Mouse (Mus musculus) testis, postnatal 10 days (tissue): ENCODE data around the gene Ccdc190.
A peak's percentile ranks its signal among the peaks of the same experiment; 100 is the strongest.

ENCODE experiments used
- DNase-seq: peaks from one replicate; pipeline ENCODE4 v3.0.0; 2021; ENCODE audit warnings: low spot score

Gene Ccdc190

DNA sequence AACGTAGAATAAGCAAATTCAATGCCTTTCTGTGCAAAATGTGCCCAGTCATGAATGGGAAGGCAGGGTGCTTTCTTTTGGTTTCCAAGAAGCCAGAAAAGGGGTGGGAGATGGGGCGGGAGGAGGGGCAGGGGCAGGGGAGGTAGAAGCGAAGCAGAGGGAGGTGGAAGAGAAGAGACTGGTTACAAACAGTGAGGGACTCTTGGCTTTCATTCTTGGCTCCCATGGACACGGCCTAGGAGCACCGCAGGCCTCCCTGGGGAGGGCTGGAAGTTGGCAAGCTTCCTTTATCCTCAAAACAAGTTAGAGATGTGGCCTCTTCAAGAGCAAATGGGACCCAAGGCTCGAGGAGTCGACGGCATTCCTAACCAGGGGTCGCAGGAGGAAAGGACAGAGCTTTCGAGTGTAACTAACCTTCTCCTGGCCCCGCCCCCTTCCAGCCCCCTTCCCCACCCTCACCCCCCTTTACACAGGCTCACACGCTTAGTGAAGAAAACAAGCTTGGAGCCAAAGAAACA lies at the start of gene Ccdc190:
Gene Ccdc190 (plus strand): TSS at position 195 of the 518 bp plus-strand sequence.
- peak; percentile 59 for DNase-seq

DNA sequence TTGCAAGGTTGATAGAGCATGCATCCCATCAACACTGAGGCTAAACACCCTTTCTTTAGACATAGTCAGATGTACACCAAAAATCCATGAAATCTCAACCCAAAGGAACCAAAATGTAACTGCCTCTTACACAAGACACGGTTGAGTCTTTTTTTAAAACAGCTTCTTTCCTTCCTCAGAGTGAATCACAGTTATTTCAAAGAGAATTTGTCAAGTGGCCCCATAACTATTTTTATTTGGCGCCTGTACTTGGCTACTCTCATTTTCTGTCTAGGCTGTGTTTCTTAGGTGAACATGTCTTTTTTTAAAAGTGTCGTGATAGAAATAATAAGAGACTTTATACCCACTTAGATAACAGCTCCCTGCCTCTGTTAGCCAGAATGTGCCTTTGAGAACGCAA lies 49.4 kb upstream of the Ccdc190 start:
- no peak for DNase-seq

DNA sequence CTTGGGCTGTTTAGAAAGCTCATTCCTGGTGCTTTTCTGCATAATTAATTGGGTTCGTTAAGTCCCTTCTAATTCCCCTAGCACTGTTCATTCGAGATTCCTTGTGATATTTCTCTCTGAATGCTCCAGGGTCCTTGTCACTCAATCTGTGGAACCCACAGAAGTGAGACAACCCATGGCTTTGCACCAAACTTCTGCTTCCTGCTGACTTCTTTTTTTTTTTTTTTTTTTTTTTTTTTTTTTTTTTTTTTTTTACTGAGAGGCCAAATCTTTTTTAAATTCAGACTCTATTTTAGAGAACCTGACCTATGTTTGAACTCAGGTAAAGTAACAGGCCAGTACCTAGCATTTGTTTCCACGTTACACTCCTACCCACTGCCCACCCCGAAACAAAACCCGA lies 48.3 kb upstream of the Ccdc190 start:
- DNase-seq, result no peak

DNA sequence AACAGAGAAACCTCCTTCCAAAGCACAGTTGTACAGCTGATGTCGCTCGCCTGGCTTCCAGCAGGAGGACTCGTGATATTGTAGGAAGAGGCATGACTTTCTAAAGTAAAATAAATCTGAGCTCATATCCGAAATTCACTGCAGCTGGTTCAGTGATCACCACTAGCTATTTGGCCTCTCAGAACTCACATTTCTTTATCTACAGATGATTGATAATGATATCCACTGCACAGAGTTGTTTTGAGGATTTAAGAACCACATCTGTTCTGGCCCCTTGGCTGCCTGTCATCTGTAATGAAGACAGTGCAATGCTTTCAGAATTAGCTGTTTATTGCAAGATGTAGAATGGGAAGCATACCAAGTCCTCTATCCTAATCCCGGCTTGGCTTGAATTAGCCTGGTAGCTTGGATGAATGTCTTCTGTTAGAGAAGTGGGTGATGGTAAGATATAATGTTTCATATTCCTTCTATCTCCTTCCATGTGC lies 45.3 kb upstream of the Ccdc190 start:
- no peak for DNase-seq

DNA sequence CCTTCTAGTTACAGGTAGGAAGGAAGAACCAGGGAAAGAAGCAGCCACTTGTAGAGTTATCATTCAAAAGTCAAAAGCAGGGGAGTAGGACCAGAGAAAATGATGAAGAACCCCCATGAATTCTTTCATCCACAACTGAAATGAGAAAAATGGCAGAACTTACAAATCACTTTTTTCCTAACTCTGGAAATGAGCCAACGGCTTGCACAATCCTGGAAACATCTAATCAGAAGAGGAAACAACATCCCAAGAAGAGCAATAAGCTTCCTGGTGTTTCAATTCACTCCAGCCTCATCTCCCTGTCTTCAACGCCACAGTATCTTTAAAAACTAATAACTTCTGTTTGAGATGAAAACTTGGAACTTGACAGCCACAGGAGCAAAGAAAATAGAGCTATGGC lies 39.2 kb upstream of the Ccdc190 start:
- no peak for DNase-seq

DNA sequence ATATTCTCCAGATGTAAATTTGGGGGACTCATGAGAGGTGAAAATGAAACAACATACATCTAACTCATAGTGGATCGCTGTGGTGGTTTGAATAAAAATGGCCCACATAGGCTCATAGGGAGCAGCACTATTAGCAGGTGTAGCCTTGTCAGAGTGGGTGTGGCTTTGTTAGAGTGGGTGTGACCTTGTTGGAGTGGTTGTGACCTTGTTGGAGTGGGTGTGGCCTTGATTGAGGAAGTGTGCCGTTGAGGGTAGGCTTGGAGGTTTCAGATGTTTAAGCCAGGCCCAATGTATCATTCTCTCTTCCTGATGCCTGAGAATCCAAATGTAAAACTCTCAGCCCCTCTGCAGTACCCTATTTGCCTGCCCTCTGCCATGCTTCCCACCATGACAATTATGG lies 34.5 kb upstream of the Ccdc190 start:
- DNase-seq, result no peak

DNA sequence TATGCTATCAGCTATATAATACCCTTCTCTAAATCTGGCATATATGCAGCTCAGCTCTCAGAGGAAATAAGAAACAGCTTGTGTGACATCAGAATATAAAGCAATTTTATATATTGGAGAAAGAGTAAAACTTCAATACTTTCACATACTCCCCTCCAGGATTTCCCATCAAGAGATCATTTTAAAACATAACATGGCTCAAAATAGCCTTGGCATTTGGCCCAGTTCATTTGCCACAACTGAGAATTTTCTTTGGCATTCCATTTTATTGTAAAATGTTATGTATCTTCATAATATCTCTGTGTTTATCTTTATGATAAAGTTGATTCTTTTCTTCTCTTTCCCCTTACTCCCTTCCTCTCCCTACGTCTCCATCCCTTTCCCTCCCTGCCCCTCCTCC lies 32.8 kb upstream of the Ccdc190 start:
- no peak for DNase-seq

DNA sequence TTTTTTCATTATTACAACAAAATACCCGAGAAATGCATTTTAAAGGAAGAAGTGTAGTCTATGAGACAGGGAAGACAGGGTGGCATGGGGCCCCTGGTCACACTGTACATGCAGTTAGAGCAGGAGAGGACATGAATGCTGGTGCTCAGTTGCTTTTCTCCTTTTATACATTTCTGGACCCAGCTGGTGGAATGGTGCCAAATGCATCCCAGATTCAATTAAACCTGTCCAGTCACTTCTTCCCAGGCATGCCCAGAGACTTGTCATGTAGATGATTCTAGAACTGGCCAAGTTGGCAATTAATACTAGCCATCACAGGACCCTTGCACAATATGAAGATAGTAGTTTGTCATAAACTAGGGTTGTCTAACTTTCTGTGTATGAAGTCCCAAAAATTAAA lies 30.5 kb upstream of the Ccdc190 start:
- no peak for DNase-seq

DNA sequence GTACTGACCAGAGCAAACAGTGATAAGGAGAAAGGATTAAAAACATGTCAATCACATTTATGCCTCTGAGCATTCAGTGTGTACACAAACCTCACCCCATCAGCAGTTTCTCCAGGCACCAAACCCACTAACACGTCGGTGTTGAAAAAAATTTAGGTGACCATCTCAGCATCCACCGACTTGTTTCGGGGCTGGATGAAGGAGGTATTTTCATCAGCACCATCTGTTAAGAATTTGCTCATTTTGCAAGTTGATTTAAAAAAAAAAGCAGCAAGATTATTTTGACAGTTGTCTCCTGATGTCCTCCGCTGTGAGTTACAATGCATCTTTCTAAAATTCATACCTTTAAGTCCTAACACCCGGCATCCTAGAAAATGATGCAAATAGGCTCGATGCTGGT lies 29.8 kb upstream of the Ccdc190 start:
- DNase-seq, result no peak

DNA sequence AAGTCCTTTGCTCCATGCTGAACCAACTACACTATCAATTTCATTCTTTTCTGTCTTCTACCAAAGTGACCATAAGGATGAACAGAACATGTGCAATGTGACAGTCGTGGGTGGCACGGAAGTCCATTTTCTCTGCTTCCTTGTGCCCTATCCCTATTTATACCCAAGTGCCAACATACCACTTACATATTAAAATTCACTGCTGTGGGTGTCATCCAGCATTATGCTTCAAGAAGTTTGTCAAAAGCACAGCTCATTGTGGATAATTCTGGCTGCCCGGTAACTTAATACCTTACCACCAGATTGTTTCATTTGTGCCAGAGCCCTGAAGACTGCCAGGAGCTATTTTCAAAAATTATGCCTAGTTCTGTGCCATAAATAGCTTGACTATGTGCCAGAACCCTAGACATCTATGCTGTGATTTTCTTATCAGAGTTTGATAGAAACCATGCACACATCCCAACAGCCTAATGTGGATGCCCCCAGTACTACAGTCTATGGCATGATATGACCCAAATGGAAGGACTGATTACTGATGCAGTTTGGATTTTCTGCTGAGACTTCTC lies 27.6 kb upstream of the Ccdc190 start:
- no peak for DNase-seq

DNA sequence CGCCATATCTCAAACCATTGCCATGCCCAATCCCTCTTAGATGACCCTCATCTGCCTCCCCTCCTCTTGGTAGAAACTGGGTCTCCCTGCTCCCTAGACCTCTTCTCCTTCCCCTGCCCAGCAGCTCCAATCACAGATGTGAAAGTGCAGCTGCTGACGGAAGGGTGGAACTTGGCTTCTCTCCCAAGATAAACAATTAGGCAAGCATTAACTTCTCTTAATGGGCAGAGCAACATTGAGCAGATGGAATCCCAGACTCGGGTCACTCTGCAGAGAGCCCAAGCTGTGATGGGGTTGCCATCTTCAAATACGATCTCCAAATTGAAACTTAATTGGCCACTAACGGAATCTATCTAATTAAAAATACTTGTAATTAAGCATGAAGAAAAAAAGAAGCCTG lies 19.3 kb upstream of the Ccdc190 start:
- no peak for DNase-seq

DNA sequence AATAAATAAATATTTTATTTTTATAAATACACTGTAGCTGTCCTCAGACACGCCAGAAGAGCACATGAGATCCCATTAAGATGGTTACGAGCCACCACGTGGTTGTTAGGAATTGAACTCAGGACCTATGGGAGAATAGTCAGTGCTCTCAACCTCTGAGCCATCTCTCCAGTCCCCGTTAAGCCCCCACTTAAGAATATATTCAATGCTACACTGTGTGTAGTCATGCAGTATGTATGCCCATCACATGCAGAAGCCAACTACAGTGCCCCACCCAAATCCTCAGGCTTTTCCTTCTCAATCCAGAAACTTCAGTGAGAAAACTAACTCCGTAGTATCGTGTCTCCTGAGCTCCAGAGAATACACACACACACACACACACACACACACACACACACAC lies 18.8 kb upstream of the Ccdc190 start:
- DNase-seq, result no peak

DNA sequence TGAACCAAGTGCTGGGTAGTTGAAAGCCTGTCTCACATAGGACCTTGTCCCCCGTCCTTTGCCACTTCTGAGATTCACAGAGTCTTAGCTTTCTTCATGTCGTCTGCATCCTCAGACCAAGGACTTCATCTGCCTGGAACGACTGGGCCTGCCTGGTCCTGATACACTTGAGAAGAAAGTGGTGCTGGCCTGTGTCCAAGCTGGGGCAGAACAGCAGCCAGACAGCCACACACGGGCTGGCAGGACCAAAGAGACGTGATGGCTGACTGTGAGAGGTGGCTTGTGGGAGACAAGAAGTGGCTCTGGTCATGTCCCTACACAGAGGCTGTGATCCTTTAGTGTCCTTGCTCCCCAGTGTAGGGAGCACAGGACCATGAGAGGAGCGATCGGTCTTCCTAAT lies 17.7 kb upstream of the Ccdc190 start:
- no peak for DNase-seq

DNA sequence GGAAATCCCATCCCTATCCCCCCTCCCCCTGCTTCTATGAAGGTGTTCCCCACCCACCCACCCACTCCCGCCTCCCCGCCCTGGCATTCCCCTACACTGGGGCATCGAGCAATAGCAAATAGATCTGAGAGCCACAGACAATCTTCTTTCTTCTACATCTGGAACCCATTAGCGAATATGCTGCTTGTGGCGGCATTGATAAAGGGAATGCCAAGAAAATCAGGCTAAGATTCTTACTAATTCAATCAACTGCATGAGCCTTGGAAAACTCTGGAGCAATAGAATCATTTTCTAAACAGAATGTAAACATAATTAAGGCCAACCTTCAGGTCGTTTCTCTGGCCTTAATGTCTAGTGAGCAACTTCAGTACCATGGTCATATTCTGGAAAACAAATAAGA lies 16.9 kb upstream of the Ccdc190 start:
- no peak for DNase-seq

DNA sequence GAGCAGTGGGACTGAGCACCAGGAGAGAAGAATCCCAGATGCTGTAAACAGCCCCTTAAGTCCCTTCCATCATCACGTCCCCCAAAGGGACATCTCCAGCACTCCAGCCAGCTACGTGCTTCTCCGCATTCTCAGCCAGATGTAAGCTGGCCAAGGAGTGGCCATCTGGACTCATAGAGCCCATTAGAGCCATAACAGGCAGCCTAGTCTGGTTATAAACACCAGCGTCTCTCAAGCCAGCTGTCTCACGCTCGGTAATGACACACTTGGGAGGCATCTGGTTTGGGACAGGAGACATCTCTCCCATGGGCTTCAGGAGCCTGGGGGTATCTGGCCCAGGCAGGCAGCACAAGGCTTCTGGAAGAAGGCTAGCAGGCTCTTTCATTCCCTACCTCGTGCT lies 11.8 kb upstream of the Ccdc190 start:
- no peak for DNase-seq

DNA sequence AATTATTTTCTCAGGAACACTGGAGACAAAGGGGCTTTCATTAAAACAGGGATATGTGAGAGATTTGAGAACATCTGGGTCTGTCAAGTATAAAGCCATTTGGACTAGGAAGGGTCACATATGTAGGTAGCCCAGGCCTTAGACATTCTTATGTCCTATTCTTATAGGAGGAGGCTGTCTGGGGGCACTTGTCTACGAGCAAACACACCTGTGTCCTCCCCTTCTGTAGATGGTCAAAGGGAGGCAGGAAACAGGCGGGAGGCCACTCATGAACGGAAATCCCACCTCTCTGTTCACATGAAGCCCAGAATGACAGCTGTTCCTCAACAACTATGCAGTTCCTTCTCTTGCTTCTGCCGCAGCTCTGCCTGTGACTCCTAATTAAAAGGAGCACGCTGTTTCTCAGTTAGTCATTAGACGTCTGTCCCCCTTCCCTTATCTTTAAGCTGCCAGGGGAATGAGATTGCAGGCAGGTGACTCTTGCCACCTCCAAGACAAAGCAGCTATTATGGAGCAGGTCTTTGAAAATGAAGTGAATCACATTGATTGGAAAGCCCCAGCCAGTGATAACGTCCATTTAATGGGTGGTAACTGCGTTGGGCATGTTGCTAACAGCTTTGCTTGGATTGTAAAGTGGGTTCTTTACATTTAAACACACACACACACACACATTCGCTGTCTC lies 11.2 kb upstream of the Ccdc190 start:
- DNase-seq, result no peak

DNA sequence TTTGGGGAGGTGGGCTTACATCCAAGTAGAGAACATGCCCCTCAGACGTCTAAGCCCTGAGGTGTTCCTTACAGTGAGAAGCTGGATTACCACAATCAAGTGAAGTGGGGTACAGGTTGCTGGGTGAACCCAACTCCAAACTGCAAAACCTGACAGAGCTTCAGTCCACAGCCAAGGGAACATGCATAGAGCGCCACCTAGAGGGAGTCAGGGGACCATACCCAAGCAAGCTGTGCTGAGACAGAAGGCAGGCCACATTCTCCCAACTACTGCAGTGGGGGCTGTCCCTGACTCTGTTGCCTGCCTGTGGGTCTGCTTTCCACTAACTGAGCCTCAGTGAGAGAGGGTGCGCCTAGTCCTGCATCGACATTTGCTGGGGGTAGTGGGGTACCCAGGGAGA lies 10.4 kb upstream of the Ccdc190 start:
- DNase-seq, result peak; percentile 57

DNA sequence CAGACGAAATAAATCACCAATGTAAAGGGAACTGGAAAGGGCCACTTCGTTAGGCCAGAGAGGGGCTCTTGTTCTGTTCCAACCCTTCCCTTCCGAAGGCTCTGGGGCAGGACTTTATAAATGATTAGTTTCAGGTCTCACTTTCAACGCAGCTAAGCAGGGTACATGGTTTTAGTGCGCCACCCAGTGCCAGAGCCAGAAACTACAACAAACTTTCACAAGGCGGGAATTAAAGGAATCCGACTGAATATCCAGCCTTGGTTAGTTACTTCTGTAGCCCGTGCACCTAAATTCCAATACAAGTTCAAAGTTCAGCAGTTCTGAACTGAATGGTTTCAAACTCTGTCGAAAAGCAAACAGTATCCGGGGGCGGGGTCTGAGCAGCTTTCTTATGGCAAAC lies 9.2 kb upstream of the Ccdc190 start:
- peak; percentile 88 for DNase-seq

DNA sequence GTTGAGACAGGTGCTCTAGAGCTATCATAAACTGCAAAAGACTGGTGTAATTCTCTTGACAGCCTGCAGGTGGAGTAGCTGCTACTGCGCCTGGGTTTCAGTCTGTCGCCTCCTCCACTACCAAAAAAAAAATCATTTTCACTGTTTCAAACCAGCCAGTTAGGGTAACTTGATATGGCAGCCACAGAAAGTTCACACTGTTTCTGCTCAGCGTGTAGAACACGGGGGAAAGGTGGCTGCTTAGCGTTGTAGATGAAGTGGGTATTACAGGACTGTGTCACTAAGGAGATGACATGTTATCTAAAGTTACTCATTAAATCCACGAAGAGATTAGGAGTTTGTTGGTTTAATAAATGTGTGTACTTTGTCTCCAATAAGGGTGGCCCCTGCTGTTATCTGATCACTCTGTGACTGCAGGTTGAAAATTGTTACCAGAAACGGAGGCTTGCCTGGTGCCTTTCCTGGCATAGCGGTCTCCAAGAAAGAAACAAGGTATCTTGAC lies 6.7 kb upstream of the Ccdc190 start:
- peak; percentile 52 for DNase-seq

DNA sequence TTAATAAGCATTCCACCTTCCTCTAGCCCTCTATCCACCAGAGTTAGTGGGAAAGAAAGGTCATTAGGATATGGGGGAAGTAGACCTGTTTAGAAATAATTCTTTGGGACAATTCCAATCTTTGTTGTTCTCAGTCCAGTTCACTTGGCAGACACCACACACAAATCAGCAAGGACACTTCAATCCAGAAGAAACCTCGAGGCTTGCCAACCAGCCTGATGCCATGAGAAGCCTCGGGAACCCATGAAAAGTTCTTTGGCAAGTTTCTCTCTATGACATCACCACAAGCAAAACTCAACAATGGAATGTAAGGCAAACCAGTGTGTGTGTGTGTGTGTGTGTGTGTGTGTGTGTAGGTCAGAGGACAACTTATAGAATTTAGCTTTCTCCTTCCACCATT lies 3.9 kb upstream of the Ccdc190 start:
- DNase-seq, result no peak

DNA sequence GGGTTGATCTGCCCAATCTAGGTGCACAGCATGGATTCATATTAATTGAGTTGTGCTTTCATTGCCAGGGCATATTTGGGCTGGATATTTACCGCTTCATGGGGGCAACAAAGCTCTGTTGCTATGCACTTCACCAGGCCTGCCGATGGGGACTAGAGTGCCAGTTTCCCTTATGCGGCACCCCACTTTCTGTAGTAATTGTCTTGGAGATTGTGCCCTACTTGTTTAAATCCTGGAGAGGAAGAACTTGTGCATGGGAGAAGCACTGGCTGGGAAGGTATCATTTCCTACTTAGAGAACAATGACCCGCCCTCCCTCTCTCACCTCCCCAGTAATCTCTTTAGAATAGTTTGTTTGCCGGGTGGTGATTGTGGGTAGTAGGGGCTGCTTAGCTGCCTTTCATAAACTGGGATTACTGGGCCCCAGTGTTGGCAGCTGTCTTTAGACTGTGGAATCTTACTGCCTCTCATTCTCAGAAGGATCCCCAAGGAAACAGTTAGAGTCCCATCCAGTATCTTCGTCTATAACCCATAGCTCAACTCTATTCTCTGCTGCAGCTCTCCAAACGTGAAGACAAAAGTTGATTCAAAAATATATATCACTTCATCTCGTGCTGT lies 587 bp upstream of the Ccdc190 start:
- DNase-seq, result no peak

DNA sequence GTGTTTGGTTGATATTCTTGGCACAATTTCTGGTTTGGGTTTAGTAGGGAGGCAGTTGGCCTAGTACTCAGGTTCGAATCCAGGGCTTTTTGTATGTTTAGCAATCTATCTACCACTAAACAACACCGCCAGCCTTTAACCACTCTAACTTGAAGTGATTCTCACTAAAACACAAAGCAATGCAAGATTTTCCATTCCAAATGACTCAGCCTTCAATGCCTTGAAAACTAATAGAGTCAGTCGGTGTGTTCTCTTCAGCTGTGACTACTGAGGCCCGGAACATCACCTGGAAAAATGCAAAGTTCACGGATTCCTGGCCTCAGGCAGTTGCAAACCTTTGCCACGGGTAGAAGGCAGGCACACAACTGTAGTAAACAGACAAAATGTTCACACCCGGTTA lies 3.2 kb downstream of the Ccdc190 start:
- no peak for DNase-seq

DNA sequence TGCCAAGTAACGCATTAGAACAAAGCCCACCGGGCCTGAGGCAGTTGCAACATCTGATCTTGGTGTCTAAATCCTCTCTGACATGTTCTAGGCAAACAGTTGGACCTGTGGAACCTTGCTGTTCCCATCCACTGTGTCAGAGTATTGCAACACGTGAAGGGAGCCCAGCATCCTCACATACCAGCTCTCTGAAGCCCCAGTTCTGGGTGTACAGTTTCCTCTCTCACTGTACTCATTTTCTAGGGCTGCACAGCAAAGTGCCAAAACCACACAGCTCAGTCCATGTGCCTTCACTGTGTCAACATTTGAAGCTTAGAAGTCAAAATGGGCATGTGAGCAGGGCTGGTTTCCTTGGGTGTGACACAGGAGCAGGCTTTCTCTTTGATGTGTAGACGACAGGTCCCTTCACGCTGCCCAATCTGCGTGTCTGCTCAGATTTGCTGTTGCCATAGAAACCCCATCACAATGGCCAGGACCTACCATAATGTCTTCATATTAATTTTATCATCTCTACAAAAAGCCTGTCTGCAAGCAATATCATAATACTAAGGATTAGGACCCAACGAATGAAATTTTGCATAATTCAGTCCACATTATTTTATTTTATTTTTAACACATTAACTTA lies 3.8 kb downstream of the Ccdc190 start:
- DNase-seq, result no peak
